Mouse (Mus musculus) v-Abl transformed pro-B cells (cell line): ENCODE results near the gene Lrch1.

Source experiments
- in situ Hi-C, 2 experiments: fragments of 400-800 bp; cut with MboI; formaldehyde crosslinking; loops; one replicate each; pipeline ENCODE4 v1.15.1; 2025; ENCODE audit not compliant: unreplicated experiment in 2 of 2

Lrch1 gene

GRCm38 (mm10) chr14:74947376-74948013 is at the start of gene Lrch1:
Gene Lrch1 (minus strand): TSS chr14:74947876.
- in situ Hi-C loops = loop anchor here in 1 of 2 experiments (5.0 to 10.0 kb wide), 3 partner anchors 40 to 175 kb away; no protein-coding TSS in a partner anchor

GRCm38 (mm10) chr14:74997041-74997440 is 49.4 kb upstream of the Lrch1 start:
- in situ Hi-C loops = loop anchor here (10.0 to 25.0 kb wide), 4 partner anchors 382 to 1460 kb away; partner anchors contain the start of genes Nudt15 (in 1 of the 2) and Sucla2 (in 1 of the 2)

- in situ Hi-C loops = loop anchor here (10.0 to 25.0 kb wide), 4 partner anchors 382 to 1459 kb away; partner anchors contain the start of genes Nudt15 (in 1 of the 2) and Sucla2 (in 1 of the 2)
These were observed 48.9 kb upstream of the Lrch1 start for GRCm38 (mm10) chr14:74996556-74996955.

- in situ Hi-C loops = loop anchor here (5.0 to 25.0 kb wide), 6 partner anchors 228 to 1453 kb away; partner anchors contain the start of genes Nudt15 (in 1 of the 2) and Sucla2 (in 1 of the 2)
These were observed 42.8 kb upstream of the Lrch1 start for GRCm38 (mm10) chr14:74990504-74990903.

GRCm38 (mm10) chr14:74989909-74990308 is 42.2 kb upstream of the Lrch1 start:
- in situ Hi-C loops = loop anchor here (5.0 to 25.0 kb wide), 8 partner anchors 38 to 1453 kb away; partner anchors contain the start of genes Nudt15 (in 1 of the 2) and Sucla2 (in 1 of the 2)

- in situ Hi-C loops = loop anchor here (5.0 to 25.0 kb wide), 4 partner anchors 37 to 1452 kb away; partner anchors contain the start of genes Nudt15 (in 1 of the 2) and Sucla2 (in 1 of the 2)
These were observed 41.6 kb upstream of the Lrch1 start for GRCm38 (mm10) chr14:74989322-74989721.

- in situ Hi-C loops = loop anchor here (5.0 to 25.0 kb wide), 4 partner anchors 34 to 1449 kb away; partner anchors contain the start of genes Nudt15 (in 1 of the 2) and Sucla2 (in 1 of the 2)
These were observed 38.9 kb upstream of the Lrch1 start for GRCm38 (mm10) chr14:74986527-74986926.

- in situ Hi-C loops = loop anchor here (5.0 to 25.0 kb wide), 4 partner anchors 33 to 1448 kb away; partner anchors contain the start of genes Nudt15 (in 1 of the 2) and Sucla2 (in 1 of the 2)
These were observed 38.0 kb upstream of the Lrch1 start for GRCm38 (mm10) chr14:74985658-74986057.

GRCm38 (mm10) chr14:74984817-74985391 is 37.2 kb upstream of the Lrch1 start:
- in situ Hi-C loops = loop anchor here (5.0 to 25.0 kb wide), 4 partner anchors 33 to 1448 kb away; partner anchors contain the start of genes Nudt15 (in 1 of the 2) and Sucla2 (in 1 of the 2)

- in situ Hi-C loops = loop anchor here (10.0 to 25.0 kb wide), 3 partner anchors 348 to 1446 kb away; partner anchors contain the start of genes Nudt15 (in 1 of the 2) and Sucla2 (in 1 of the 2)
These were observed 35.4 kb upstream of the Lrch1 start for GRCm38 (mm10) chr14:74983079-74983478.

- in situ Hi-C loops = loop anchor here (10.0 to 25.0 kb wide), 3 partner anchors 346 to 1444 kb away; partner anchors contain the start of genes Nudt15 (in 1 of the 2) and Sucla2 (in 1 of the 2)
These were observed 33.3 kb upstream of the Lrch1 start for GRCm38 (mm10) chr14:74981016-74981415.

GRCm38 (mm10) chr14:74976972-74977371 is 29.3 kb upstream of the Lrch1 start:
- in situ Hi-C loops = loop anchor here (25.0 kb wide), 2 partner anchors 740 to 1440 kb away; partner anchors contain the start of genes Nudt15 (in 1 of the 2) and Sucla2 (in 1 of the 2)

- in situ Hi-C loops = no loop called here
These were observed 26.5 kb upstream of the Lrch1 start for GRCm38 (mm10) chr14:74974136-74974651.

GRCm38 (mm10) chr14:74972687-74973086 is 25.0 kb upstream of the Lrch1 start:
- in situ Hi-C loops = no loop called here

- in situ Hi-C loops = no loop called here
These were observed 24.5 kb upstream of the Lrch1 start for GRCm38 (mm10) chr14:74972216-74972615.

GRCm38 (mm10) chr14:74963402-74963764 is 15.7 kb upstream of the Lrch1 start:
- in situ Hi-C loops = no loop called here

- in situ Hi-C loops = no loop called here
These were observed 15.2 kb upstream of the Lrch1 start for GRCm38 (mm10) chr14:74962713-74963401.

GRCm38 (mm10) chr14:74960568-74960967 is 12.9 kb upstream of the Lrch1 start:
- in situ Hi-C loops = no loop called here

- in situ Hi-C loops = no loop called here
These were observed 9.0 kb upstream of the Lrch1 start for GRCm38 (mm10) chr14:74956702-74957101.

GRCm38 (mm10) chr14:74956234-74956633 is 8.6 kb upstream of the Lrch1 start:
- in situ Hi-C loops = no loop called here
